Mouse (Mus musculus): ENCODE measurements at regions not wholly inside any gene's neighbourhood (a gene's known extent, or its start where the extent isn't known, plus 50 kb on each side); places are given as distances from the start of the nearest gene placed in this dataset.

DNA sequence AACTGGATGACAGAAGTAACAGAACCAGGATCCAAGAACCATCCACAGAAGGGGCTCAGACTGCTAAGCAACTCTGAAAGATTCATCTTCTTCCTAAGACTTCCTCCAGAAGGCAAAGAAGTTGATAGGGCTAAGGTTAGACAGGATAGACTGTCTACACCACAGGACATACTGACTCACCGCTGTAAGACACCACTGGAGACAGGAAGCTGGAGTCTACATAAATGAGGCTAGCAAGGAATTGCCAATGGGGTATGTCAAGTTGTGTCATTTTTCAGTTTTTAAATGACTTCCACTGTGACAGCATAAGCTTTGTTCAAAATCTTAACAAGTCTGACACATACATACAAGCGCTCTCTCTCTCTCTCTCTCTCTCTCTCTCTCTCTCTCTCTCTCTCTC, 645.4 kb upstream of the Gm10131 start:
- 79% methylated on average over 2 of the region's 2 CpGs for WGBS
- H3K4me1 ChIP-seq (replicated peaks), result peaks cover 28% of the 10 kb centered on the region
- no peak for ATAC-seq (ENCODE audit: insufficient number of reproducible peaks, low FRiP score)
- H3K4me3 ChIP-seq, result no peak overlapping the region
- peaks cover 6% of the 10 kb centered on the region; the same call in 1 of the 2 replicates for H3K27me3 ChIP-seq (replicated peaks)
- no peaks in the 10 kb centered on the region for H3K9me3 ChIP-seq (replicated peaks)
- H3K4me2 ChIP-seq, result no peak overlapping the region
- no peaks in the 10 kb centered on the region for H3K36me3 ChIP-seq
- H3K27ac ChIP-seq (ENCODE audit: poor library complexity, severe bottlenecking), result no peak overlapping the region
- no peak overlapping the region for H3K9ac ChIP-seq

DNA sequence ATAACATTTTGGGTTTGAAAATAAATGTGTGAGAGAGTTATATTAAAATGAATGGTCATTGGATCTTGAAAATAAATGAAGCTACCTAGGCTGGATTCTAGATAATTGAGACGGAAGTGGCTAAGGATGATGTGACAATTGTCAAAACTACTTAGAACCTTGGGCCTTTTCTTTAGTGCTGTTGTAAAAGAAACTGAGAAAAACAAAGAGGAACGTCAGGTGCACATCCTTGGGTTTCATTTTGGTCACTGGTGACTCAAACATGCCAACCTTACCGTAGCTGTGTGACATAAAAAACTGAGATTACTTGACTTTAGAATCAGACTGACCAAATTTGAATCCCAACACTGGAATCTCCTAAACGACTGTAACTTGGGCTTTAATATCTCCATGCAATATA, 644.6 kb upstream of the Gm10131 start:
- no peak overlapping the region for H3K9ac ChIP-seq
- no peak overlapping the region for H3K4me3 ChIP-seq
- WGBS, result 82% methylated on average over 4 of the region's 4 CpGs
- peaks cover 24% of the 10 kb centered on the region for H3K4me1 ChIP-seq (replicated peaks)
- ATAC-seq (ENCODE audit: insufficient number of reproducible peaks, low FRiP score), result no peak
- H3K4me2 ChIP-seq, result no peak overlapping the region
- H3K27me3 ChIP-seq (replicated peaks), result peaks cover 6% of the 10 kb centered on the region; the same call in 1 of the 2 replicates
- no peak overlapping the region for H3K27ac ChIP-seq (ENCODE audit: poor library complexity, severe bottlenecking)
- H3K9me3 ChIP-seq (replicated peaks), result no peaks in the 10 kb centered on the region
- no peaks in the 10 kb centered on the region for H3K36me3 ChIP-seq

DNA sequence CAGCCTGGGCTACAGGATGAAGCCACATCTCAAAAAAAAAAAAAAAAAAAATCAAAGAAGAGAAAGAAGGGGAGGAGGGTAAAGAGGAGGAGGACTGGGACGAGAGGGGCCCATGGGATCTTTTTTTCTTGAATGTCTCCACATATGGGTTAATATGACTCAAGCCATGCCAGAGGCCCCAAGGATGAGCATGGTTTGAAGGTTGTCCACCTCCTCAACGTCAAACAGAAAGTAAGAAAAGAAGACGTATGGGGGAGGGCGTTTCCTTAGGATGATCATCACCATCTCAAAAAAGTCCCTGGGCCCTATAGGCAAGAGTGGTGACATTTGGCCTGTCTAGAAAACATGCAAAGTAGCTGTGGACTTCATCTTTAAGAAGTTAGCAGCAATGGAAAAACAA, 643.9 kb upstream of the Gm10131 start:
- Histone ChIP-seq H3K9ac (no peak overlapping the region), H3K9me3 (replicated peaks) (no peaks in the 10 kb centered on the region), H3K27ac (ENCODE audit: poor library complexity, severe bottlenecking) (no peak overlapping the region), H3K36me3 (no peaks in the 10 kb centered on the region), H3K4me3 (no peak overlapping the region), H3K4me1 (replicated peaks) (peaks cover 22% of the 10 kb centered on the region), H3K27me3 (replicated peaks) (peaks cover 6% of the 10 kb centered on the region; the same call in 1 of the 2 replicates), H3K4me2 (no peak overlapping the region)
- no peak for ATAC-seq (ENCODE audit: insufficient number of reproducible peaks, low FRiP score)
- WGBS, result 78% methylated on average over 4 of the region's 4 CpGs

- WGBS, result 7% methylated on average over 10 of the region's 10 CpGs
- peak overlapping the region; percentile 43 for H3K4me2 ChIP-seq
- no peaks in the 10 kb centered on the region for H3K9me3 ChIP-seq (replicated peaks)
- H3K27ac ChIP-seq (ENCODE audit: poor library complexity, severe bottlenecking), result peak overlapping the region; percentile 42
- H3K27me3 ChIP-seq (replicated peaks), result peaks cover 6% of the 10 kb centered on the region; the same call in 1 of the 2 replicates
- H3K4me3 ChIP-seq, result no peak overlapping the region
- peak; percentile 73; the same call in 1 of the 2 replicates for ATAC-seq (ENCODE audit: insufficient number of reproducible peaks, low FRiP score)
- no peak overlapping the region for H3K9ac ChIP-seq
- peaks cover 22% of the 10 kb centered on the region for H3K4me1 ChIP-seq (replicated peaks)
- H3K36me3 ChIP-seq, result no peaks in the 10 kb centered on the region
These were observed 641.5 kb upstream of the Gm10131 start for GRCm38 (mm10) chr8:34753046-34753445.

DNA sequence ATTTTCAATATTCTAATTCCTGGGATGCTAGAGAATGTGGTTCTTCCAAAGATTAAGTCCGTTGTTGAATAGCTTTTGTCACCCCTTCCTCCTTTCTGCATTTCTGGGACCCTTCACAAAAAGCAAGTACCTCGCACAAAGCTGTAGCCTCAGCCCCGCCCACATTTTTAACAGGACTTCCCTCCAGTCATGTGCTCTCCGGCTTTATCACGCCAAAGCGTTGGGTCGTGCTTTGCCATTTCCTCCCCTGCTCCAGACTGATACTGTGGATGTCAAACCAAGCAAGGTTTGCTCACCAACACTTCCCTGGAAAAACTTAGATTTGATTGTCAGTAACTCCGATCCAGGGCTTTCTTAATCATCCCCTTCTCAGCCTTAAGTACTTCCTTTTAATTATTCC, 637.0 kb upstream of the Gm10131 start:
- H3K27me3 ChIP-seq (replicated peaks), result no peaks in the 10 kb centered on the region

DNA sequence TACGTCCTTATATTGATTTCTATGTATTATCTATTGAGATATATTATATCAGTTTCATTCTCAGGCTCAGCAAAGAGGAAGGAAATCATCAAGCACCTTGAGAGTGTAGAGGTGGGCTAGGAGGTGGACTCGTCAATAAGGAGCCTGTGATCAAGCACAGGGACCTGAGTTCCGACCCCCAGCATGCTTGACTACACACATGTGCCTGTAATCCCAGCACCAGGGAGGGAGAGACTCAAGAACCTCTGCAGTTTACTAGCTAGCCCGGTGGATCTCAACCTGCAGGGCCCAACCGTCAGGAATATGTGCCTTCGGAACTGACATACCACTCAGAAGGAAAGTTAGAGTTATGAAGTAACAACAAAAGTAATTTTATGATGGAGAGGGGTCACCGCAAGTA, 634.2 kb upstream of the Gm10131 start:
- no peak for ATAC-seq (ENCODE audit: insufficient number of reproducible peaks, low FRiP score)
- Histone ChIP-seq H3K4me3 (no peak overlapping the region), H3K36me3 (no peaks in the 10 kb centered on the region), H3K9me3 (replicated peaks) (no peaks in the 10 kb centered on the region), H3K27me3 (replicated peaks) (no peaks in the 10 kb centered on the region), H3K4me2 (no peak overlapping the region), H3K27ac (ENCODE audit: poor library complexity, severe bottlenecking) (no peak overlapping the region), H3K4me1 (replicated peaks) (peaks cover 5% of the 10 kb centered on the region), H3K9ac (no peak overlapping the region)
- 87% methylated on average over 7 of the region's 7 CpGs for WGBS

More for the DNA sequence above, 637.0 kb upstream of the Gm10131 start:
- Histone ChIP-seq H3K9me3 (replicated peaks) (no peaks in the 10 kb centered on the region), H3K27ac (ENCODE audit: poor library complexity, severe bottlenecking) (no peak overlapping the region), H3K9ac (no peak overlapping the region), H3K4me1 (replicated peaks) (peaks cover 16% of the 10 kb centered on the region), H3K4me3 (no peak overlapping the region), H3K4me2 (no peak overlapping the region), H3K36me3 (no peaks in the 10 kb centered on the region)
- peak; percentile 63; the same call in 1 of the 2 replicates for ATAC-seq (ENCODE audit: insufficient number of reproducible peaks, low FRiP score)
- 47% methylated on average over 8 of the region's 8 CpGs for WGBS

GRCm38 (mm10) chr8:34744682-34745081, 633.1 kb upstream of the Gm10131 start:
- H3K9me3 ChIP-seq (replicated peaks), result no peaks in the 10 kb centered on the region
- ATAC-seq (ENCODE audit: insufficient number of reproducible peaks, low FRiP score), result no peak
- no peak overlapping the region for H3K9ac ChIP-seq
- H3K4me2 ChIP-seq, result no peak overlapping the region
- H3K4me1 ChIP-seq (replicated peaks), result peaks cover 5% of the 10 kb centered on the region
- no peaks in the 10 kb centered on the region for H3K27me3 ChIP-seq (replicated peaks)
- no peaks in the 10 kb centered on the region for H3K36me3 ChIP-seq
- H3K4me3 ChIP-seq, result no peak overlapping the region
- 58% methylated on average over 4 of the region's 4 CpGs for WGBS
- no peak overlapping the region for H3K27ac ChIP-seq (ENCODE audit: poor library complexity, severe bottlenecking)

- H3K9ac ChIP-seq, result no peak overlapping the region
- H3K4me2 ChIP-seq, result no peak overlapping the region
- no peak for ATAC-seq (ENCODE audit: insufficient number of reproducible peaks, low FRiP score)
- H3K27me3 ChIP-seq (replicated peaks), result no peaks in the 10 kb centered on the region
- H3K4me1 ChIP-seq (replicated peaks), result peaks cover 5% of the 10 kb centered on the region
- H3K4me3 ChIP-seq, result no peak overlapping the region
- H3K9me3 ChIP-seq (replicated peaks), result no peaks in the 10 kb centered on the region
- no peaks in the 10 kb centered on the region for H3K36me3 ChIP-seq
- H3K27ac ChIP-seq (ENCODE audit: poor library complexity, severe bottlenecking), result no peak overlapping the region
These were observed 632.6 kb upstream of the Gm10131 start for GRCm38 (mm10) chr8:34744179-34744578.

- no peak for ATAC-seq (ENCODE audit: insufficient number of reproducible peaks, low FRiP score)
- Histone ChIP-seq H3K4me2 (no peak overlapping the region), H3K9me3 (replicated peaks) (no peaks in the 10 kb centered on the region), H3K27ac (ENCODE audit: poor library complexity, severe bottlenecking) (no peak overlapping the region), H3K4me1 (replicated peaks) (peaks cover 5% of the 10 kb centered on the region), H3K27me3 (replicated peaks) (no peaks in the 10 kb centered on the region), H3K36me3 (no peaks in the 10 kb centered on the region), H3K9ac (no peak overlapping the region), H3K4me3 (no peak overlapping the region)
- WGBS, result 59% methylated on average over 6 of the region's 6 CpGs
These were observed 631.6 kb upstream of the Gm10131 start for GRCm38 (mm10) chr8:34743137-34743536.

DNA sequence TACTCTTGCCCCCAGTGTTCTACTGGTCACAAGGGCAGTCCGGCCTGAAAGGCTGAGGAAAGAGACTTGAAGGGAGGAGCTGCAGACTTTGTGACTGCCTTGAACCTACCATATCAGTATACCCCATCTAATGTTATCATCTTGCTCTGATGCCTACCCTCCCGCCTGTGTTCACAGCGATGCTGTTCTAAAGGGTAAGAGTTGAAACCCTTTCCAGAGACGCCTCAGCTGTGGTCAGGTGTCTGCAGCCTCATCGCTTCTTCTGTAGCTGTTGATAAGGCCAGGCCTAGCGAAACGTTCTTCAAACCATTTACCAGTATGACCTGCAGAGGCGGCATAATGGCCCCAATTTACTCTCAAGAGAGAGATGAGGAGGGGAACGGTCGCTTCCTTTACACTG, 629.3 kb upstream of the Gm10131 start:
- Histone ChIP-seq H3K9ac (no peak overlapping the region), H3K4me3 (no peak overlapping the region), H3K4me2 (no peak overlapping the region), H3K27ac (ENCODE audit: poor library complexity, severe bottlenecking) (no peak overlapping the region), H3K4me1 (replicated peaks) (peaks cover 5% of the 10 kb centered on the region), H3K36me3 (no peaks in the 10 kb centered on the region), H3K9me3 (replicated peaks) (no peaks in the 10 kb centered on the region), H3K27me3 (replicated peaks) (no peaks in the 10 kb centered on the region)
- no peak for ATAC-seq (ENCODE audit: insufficient number of reproducible peaks, low FRiP score)
- WGBS, result 75% methylated on average over 10 of the region's 10 CpGs

- 87% methylated on average over 16 of the region's 16 CpGs for WGBS
- H3K4me3 ChIP-seq, result no peak overlapping the region
- no peak overlapping the region for H3K9ac ChIP-seq
- H3K27ac ChIP-seq (ENCODE audit: poor library complexity, severe bottlenecking), result no peak overlapping the region
- no peaks in the 10 kb centered on the region for H3K36me3 ChIP-seq
- H3K4me2 ChIP-seq, result no peak overlapping the region
- no peaks in the 10 kb centered on the region for H3K9me3 ChIP-seq (replicated peaks)
- peaks cover 5% of the 10 kb centered on the region for H3K4me1 ChIP-seq (replicated peaks)
- H3K27me3 ChIP-seq (replicated peaks), result no peaks in the 10 kb centered on the region
- ATAC-seq (ENCODE audit: insufficient number of reproducible peaks, low FRiP score), result no peak
These were observed 628.6 kb upstream of the Gm10131 start for GRCm38 (mm10) chr8:34739836-34740804.

All from heart, embryonic 12.5 days (tissue).